Mouse (Mus musculus) adrenal gland, adult (tissue): Measurements from ENCODE around the gene Fstl4.

Experiments
- DNase-seq, 2 experiments: peaks; one replicate each; pipeline ENCODE4 v3.0.0; 2022 to 2023; ENCODE audit warnings: low spot score in 1 of 2; ENCODE audit not compliant: inconsistent age in 2 of 2

Gene Fstl4

GRCm38 (mm10) chr11:52764461-52764893 lies at the start of gene Fstl4:
TSS of gene Fstl4 (plus strand) at chr11:52764634.
- peak; percentile 48 to 76 for DNase-seq

- DNase-seq: no peak
These were observed 45.9 kb upstream of the Fstl4 start for GRCm38 (mm10) chr11:52718570-52718969.

GRCm38 (mm10) chr11:52721087-52721486 lies 43.3 kb upstream of the Fstl4 start:
- DNase-seq: no peak

- no peak for DNase-seq
These were observed 41.7 kb upstream of the Fstl4 start for GRCm38 (mm10) chr11:52722706-52723105.

GRCm38 (mm10) chr11:52726001-52726400 lies 38.4 kb upstream of the Fstl4 start:
- no peak for DNase-seq

GRCm38 (mm10) chr11:52728479-52728878 lies 36.0 kb upstream of the Fstl4 start:
- DNase-seq: no peak

GRCm38 (mm10) chr11:52729890-52730289 lies 34.5 kb upstream of the Fstl4 start:
- DNase-seq: no peak

GRCm38 (mm10) chr11:52731979-52732378 lies 32.5 kb upstream of the Fstl4 start:
- no peak for DNase-seq

GRCm38 (mm10) chr11:52734493-52735195 lies 29.8 kb upstream of the Fstl4 start:
- DNase-seq: peak in 1 of 2 experiments; percentile 58

- DNase-seq: no peak
These were observed 25.2 kb upstream of the Fstl4 start for GRCm38 (mm10) chr11:52739187-52739586.

- DNase-seq: no peak
These were observed 24.0 kb upstream of the Fstl4 start for GRCm38 (mm10) chr11:52740466-52740865.

GRCm38 (mm10) chr11:52743956-52744355 lies 20.5 kb upstream of the Fstl4 start:
- DNase-seq: no peak

- DNase-seq: no peak
These were observed 19.6 kb upstream of the Fstl4 start for GRCm38 (mm10) chr11:52744593-52745450.

- no peak for DNase-seq
These were observed 17.2 kb upstream of the Fstl4 start for GRCm38 (mm10) chr11:52747206-52747605.

- no peak for DNase-seq
These were observed 16.5 kb upstream of the Fstl4 start for GRCm38 (mm10) chr11:52747766-52748456.

- no peak for DNase-seq
These were observed 14.4 kb upstream of the Fstl4 start for GRCm38 (mm10) chr11:52749988-52750387.

GRCm38 (mm10) chr11:52752524-52752923 lies 11.9 kb upstream of the Fstl4 start:
- DNase-seq: no peak

GRCm38 (mm10) chr11:52753261-52753660 lies 11.2 kb upstream of the Fstl4 start:
- DNase-seq: no peak

GRCm38 (mm10) chr11:52761800-52762199 lies 2.6 kb upstream of the Fstl4 start:
- DNase-seq: peak; percentile 8 to 48

GRCm38 (mm10) chr11:52764894-52765677 lies 652 bp downstream of the Fstl4 start:
- DNase-seq: peak; percentile 5 to 48
